Mouse (Mus musculus) heart, embryonic 13.5 days (tissue): Measurements from ENCODE around the gene Hcn3. TPM values are rescaled to one million over a fixed set of nuclear protein-coding genes. Genes with fewer than 3 reads are reported as not detected.

ENCODE experiments used
- ATAC-seq: fragments of 200-750 bp; cut with Nextera tagmentation; 2 replicates; pipeline ENCODE4 v1.8.0; 2017; ENCODE audit warnings: moderate TSS enrichment; ENCODE audit not compliant: insufficient number of reproducible peaks, low FRiP score, low TSS enrichment; ENCODE audit errors: extremely low read depth
- H3K27ac ChIP-seq: fragments of 300-500 bp; sonication (generic); replicated peaks from 2 replicates; pipeline ENCODE4 v1.5.1; 2015; ENCODE audit warnings: moderate library complexity, mild to moderate bottlenecking, inconsistent platforms
- H3K27me3 ChIP-seq: fragments of 300-500 bp; sonication (generic); replicated peaks from 2 replicates; pipeline ENCODE4 v1.6.1; 2015; ENCODE audit warnings: mild to moderate bottlenecking, inconsistent platforms
- H3K36me3 ChIP-seq: fragments of 300-500 bp; sonication (generic); 2 replicates; pipeline ENCODE4 v1.6.1; 2015; ENCODE audit warnings: mild to moderate bottlenecking, inconsistent platforms
- H3K4me1 ChIP-seq: fragments of 300-500 bp; sonication (generic); 2 replicates; pipeline ENCODE4 v1.6.1; 2015; ENCODE audit warnings: inconsistent platforms
- H3K4me2 ChIP-seq: fragments of 300-500 bp; sonication (generic); 2 replicates; pipeline ENCODE4 v1.6.1; 2015; ENCODE audit warnings: inconsistent platforms, mild to moderate bottlenecking, moderate library complexity
- H3K4me3 ChIP-seq: fragments of 300-500 bp; sonication (generic); 2 replicates; pipeline ENCODE4 v1.5.1; 2015; ENCODE audit warnings: moderate library complexity, mild to moderate bottlenecking, inconsistent platforms
- H3K9ac ChIP-seq: fragments of 300-500 bp; sonication (generic); 2 replicates; pipeline ENCODE4 v1.6.1; 2015; ENCODE audit warnings: inconsistent platforms, mild to moderate bottlenecking, moderate library complexity
- H3K9me3 ChIP-seq: fragments of 300-500 bp; sonication (generic); 2 replicates; pipeline ENCODE4 v1.6.1; 2016; ENCODE audit warnings: inconsistent platforms
- WGBS: fragments of 180-500 bp; shearing (Covaris S2); methylation state at CpG from one replicate; pipeline ENCODE4 v1.1.7; 2015; ENCODE audit warnings: mixed read lengths; 5-methylcytosine and 5-hydroxymethylcytosine counted together
- polyA plus RNA-seq: library from polyadenylated mRNA; unstranded; fragments of >200 nt; fragmentation: Nextera tagmentation; extraction: Ambion mirVana; gene quantifications from 2 replicates; pipeline ENCODE4 v1.2.1, GENCODE M21; 2015

The Hcn3 gene
- polyA plus RNA-seq, 1 experiment from 2014 or later, result 1.0 TPM

- no peak overlapping the region for H3K9ac ChIP-seq
- H3K4me3 ChIP-seq, result no peak overlapping the region
- H3K9me3 ChIP-seq, result no peaks in the 10 kb centered on the region
- no peak for ATAC-seq
- WGBS, result 52% methylated on average over 1 of the region's 1 CpGs
- H3K4me1 ChIP-seq, result no peaks in the 10 kb centered on the region
- H3K4me2 ChIP-seq, result no peak overlapping the region
- no peaks in the 10 kb centered on the region for H3K36me3 ChIP-seq
- H3K27me3 ChIP-seq, result no peaks in the 10 kb centered on the region
- H3K27ac ChIP-seq, result no peak overlapping the region
Observed at GRCm38 (mm10) chr3:89108146-89108545, 51.9 kb downstream of the Hcn3 start.

DNA sequence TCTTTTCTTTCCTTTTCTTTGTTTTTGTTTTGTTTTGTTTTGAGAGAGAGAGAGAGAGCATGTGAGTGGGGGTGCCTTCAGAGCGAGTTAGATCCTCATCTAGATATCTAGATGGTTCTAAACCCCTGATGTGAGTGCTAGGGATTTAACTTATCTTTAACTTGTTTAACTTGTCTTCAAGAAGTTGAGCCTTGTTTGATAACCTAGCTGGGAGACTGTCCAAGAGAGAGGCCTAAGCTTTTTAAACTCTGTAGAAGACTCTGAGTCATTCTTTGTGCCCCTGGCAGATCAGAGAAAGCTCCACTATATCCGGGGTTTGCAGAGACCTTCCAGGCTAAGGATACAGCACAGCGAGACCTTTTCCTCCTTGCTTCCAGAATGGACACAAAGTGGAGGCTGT is 52.5 kb downstream of the Hcn3 start:
- H3K9me3 ChIP-seq, result no peaks in the 10 kb centered on the region
- ATAC-seq, result no peak
- H3K9ac ChIP-seq, result no peak overlapping the region
- no peak overlapping the region for H3K4me2 ChIP-seq
- no peaks in the 10 kb centered on the region for H3K27me3 ChIP-seq
- H3K27ac ChIP-seq, result no peak overlapping the region
- no peaks in the 10 kb centered on the region for H3K36me3 ChIP-seq
- no peak overlapping the region for H3K4me3 ChIP-seq
- 44% methylated on average over 3 of the region's 3 CpGs for WGBS
- peaks cover 2% of the 10 kb centered on the region; the same call in 1 of the 2 replicates for H3K4me1 ChIP-seq

DNA sequence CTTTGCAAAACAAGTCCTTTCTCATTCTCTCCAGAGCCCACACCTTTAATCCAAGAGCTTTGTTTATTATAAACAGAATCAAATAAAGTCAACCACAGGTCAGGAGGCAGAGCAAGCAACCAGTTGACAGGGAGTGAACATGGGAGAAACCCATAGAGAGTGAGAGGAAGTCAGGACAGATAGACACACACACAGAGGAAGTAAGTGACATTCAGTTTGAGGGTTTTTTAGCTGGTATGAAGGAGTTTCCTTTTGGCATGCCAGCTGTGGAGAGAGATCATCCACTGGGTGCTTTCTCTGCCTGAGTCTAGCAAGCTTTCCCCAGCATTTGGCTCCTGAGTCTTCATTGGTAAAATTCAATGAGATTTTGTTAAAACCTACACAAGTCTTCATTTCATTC is 53.1 kb downstream of the Hcn3 start:
- H3K4me3 ChIP-seq, result no peak overlapping the region
- H3K4me2 ChIP-seq, result no peak overlapping the region
- H3K36me3 ChIP-seq, result no peaks in the 10 kb centered on the region
- no peak overlapping the region for H3K27ac ChIP-seq
- H3K4me1 ChIP-seq, result peaks cover 7% of the 10 kb centered on the region
- no peak overlapping the region for H3K9ac ChIP-seq
- ATAC-seq, result no peak
- no peaks in the 10 kb centered on the region for H3K27me3 ChIP-seq
- H3K9me3 ChIP-seq, result no peaks in the 10 kb centered on the region

DNA sequence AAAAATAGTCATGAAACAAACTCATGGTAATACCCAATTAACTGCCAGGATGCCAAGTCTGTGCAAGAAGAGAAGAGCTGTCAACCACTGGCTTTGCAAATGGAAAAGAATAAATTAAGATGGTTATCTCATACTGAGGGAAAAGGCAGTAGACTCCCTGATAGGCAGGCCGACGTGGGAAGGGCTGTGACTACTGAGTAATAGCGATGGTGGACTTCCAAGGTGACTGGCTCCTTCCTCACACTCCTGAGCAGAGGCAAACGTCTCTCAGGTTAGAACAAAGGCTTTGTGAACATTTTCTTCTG is 56.8 kb downstream of the Hcn3 start:
- 73% methylated on average over 4 of the region's 4 CpGs for WGBS
- Histone ChIP-seq H3K9ac (no peak overlapping the region), H3K9me3 (no peaks in the 10 kb centered on the region), H3K36me3 (peaks cover 20% of the 10 kb centered on the region), H3K4me3 (no peak overlapping the region), H3K27ac (no peak overlapping the region), H3K4me1 (peaks cover 28% of the 10 kb centered on the region), H3K4me2 (no peak overlapping the region), H3K27me3 (no peaks in the 10 kb centered on the region)
- no peak for ATAC-seq

- peaks cover 25% of the 10 kb centered on the region for H3K36me3 ChIP-seq
- peak overlapping the region; percentile 80 for H3K4me3 ChIP-seq
- H3K27me3 ChIP-seq, result no peaks in the 10 kb centered on the region
- H3K9ac ChIP-seq, result peak overlapping the region; percentile 69
- H3K27ac ChIP-seq, result no peak overlapping the region
- ATAC-seq, result no peak
- H3K4me1 ChIP-seq, result peaks cover 28% of the 10 kb centered on the region
- no peaks in the 10 kb centered on the region for H3K9me3 ChIP-seq
- 56% methylated on average over 12 of the region's 12 CpGs for WGBS
- H3K4me2 ChIP-seq, result peak overlapping the region; percentile 71
Observed at GRCm38 (mm10) chr3:89102495-89103290, 57.3 kb downstream of the Hcn3 start.

DNA sequence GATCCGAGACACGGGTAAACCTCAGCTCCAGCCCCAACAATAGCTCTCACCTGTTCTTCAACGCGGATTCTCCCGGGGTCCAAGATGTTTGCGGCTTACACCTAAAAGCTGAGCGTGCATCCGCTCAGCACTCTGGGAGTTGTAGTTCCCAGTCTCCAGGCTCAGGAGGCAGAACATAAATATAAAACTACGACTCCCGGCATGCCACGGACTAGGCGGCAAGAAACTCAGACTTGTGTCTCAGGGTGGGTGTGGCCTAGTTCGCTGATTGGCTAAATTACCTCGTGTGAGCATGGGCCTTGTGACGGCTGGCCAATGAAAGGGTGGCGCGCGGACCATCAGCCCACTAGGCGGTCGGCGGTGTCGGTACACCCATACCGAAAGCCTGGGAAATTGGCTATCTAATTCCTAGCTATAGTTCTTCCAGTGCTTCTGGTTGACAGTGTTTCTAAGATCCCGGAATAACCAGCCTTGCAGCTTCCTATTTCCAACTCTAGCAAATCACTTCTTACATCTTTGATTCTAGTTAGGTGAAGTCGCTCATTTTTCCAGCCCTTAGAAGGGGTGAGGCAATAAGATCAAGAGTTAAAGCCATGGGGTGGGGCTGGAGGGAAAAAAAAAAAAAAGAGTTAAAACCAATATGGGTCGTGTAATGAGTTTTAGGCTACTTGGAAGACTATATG is 58.0 kb downstream of the Hcn3 start, which contains the start of gene Fdps:
Fdps (minus strand) TSS at position 148 of the 683 bp plus-strand sequence.
- under 1% methylated on average over 26 of the region's 26 CpGs for WGBS
- ATAC-seq, result peak; percentile 98
- Histone ChIP-seq H3K4me1 (peaks cover 28% of the 10 kb centered on the region), H3K9ac (peak within 1 kb of the TSS; percentile 91), H3K27ac (peak within 1 kb of the TSS; percentile 63), H3K27me3 (no peaks in the 10 kb centered on the region), H3K4me3 (peak within 1 kb of the TSS; percentile 80), H3K36me3 (peaks cover 33% of the 10 kb centered on the region), H3K4me2 (peak within 1 kb of the TSS; percentile 96), H3K9me3 (no peaks in the 10 kb centered on the region)

GRCm38 (mm10) chr3:89101459-89101811 is 58.6 kb downstream of the Hcn3 start:
- H3K4me3 ChIP-seq, result peak overlapping the region; percentile 80
- H3K9me3 ChIP-seq, result no peaks in the 10 kb centered on the region
- peak overlapping the region; percentile 91 for H3K9ac ChIP-seq
- H3K4me1 ChIP-seq, result peaks cover 28% of the 10 kb centered on the region
- peak overlapping the region; percentile 59 for H3K27ac ChIP-seq
- H3K27me3 ChIP-seq, result no peaks in the 10 kb centered on the region
- ATAC-seq, result no peak
- H3K4me2 ChIP-seq, result peak overlapping the region; percentile 96
- WGBS, result under 1% methylated on average over 19 of the region's 19 CpGs
- peaks cover 38% of the 10 kb centered on the region for H3K36me3 ChIP-seq

DNA sequence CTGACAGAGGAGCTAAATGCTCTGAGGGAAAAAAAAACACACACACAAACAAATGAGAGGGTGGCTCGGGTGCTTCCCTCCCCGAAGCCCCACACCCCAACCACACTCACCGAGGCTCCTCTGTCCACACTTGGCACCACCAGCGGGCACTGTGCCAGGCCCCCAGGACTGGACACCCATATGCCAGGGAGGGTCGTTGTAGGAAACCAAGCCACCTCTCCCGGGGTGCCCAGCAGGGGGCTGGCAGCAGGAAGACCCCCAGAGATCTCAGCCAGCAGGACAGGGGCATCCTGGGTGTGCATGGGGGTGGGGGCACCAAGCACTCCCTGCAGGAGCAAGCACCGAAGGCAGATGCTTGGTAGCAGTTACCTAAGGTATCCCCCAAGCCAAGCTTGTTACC is 59.2 kb downstream of the Hcn3 start, which contains the start of gene Gm43738:
Gm43738 (minus strand) TSS at position 289 of the 400 bp plus-strand sequence.
- H3K27ac ChIP-seq, result peak within 1 kb of the TSS; percentile 59
- H3K4me1 ChIP-seq, result peaks cover 28% of the 10 kb centered on the region
- 44% methylated on average over 7 of the region's 7 CpGs for WGBS
- no peaks in the 10 kb centered on the region for H3K27me3 ChIP-seq
- H3K4me3 ChIP-seq, result peak within 1 kb of the TSS; percentile 80
- no peak for ATAC-seq
- no peaks in the 10 kb centered on the region for H3K9me3 ChIP-seq
- H3K36me3 ChIP-seq, result peaks cover 44% of the 10 kb centered on the region
- H3K9ac ChIP-seq, result peak within 1 kb of the TSS; percentile 91
- H3K4me2 ChIP-seq, result peak within 1 kb of the TSS; percentile 96

Other genes starting within 250 kb of the Hcn3 start
- gene Msto1, start 246.2 kb downstream of the Hcn3 start, polyA plus RNA-seq, result 48.6 and 52.3 TPM in 2 replicates
- 12.4 and 12.8 TPM in 2 replicates for gene Ash1l, start 209.6 kb downstream of the Hcn3 start, polyA plus RNA-seq
- gene Dap3, start 209.0 kb downstream of the Hcn3 start, polyA plus RNA-seq, result 125 and 132 TPM in 2 replicates
- gene Rusc1, start 66.9 kb downstream of the Hcn3 start, polyA plus RNA-seq, result 8.6 and 9.8 TPM in 2 replicates
- not detected in 2 replicates for gene Gm43738, start 59.1 kb downstream of the Hcn3 start, polyA plus RNA-seq
- 119 and 130 TPM in 2 replicates for gene Fdps, start 58.2 kb downstream of the Hcn3 start, polyA plus RNA-seq
- 0.98 and 5.3 TPM in 2 replicates for gene Pklr, start 24.1 kb downstream of the Hcn3 start, polyA plus RNA-seq
- gene Clk2, start 4.6 kb upstream of the Hcn3 start, polyA plus RNA-seq, result 16.9 and 17.4 TPM in 2 replicates
- gene Scamp3, start 17.3 kb upstream of the Hcn3 start, polyA plus RNA-seq, result 83.4 and 88.1 TPM in 2 replicates
- gene Fam189b, start 22.9 kb upstream of the Hcn3 start, polyA plus RNA-seq, result 12.8 and 13.5 TPM in 2 replicates
- gene Gba, start 42.7 kb upstream of the Hcn3 start, polyA plus RNA-seq, result 32.7 and 34.8 TPM in 2 replicates
- gene Thbs3, start 55.0 kb upstream of the Hcn3 start, polyA plus RNA-seq, result 15.6 and 16.2 TPM in 2 replicates
- gene Mtx1, start 66.9 kb upstream of the Hcn3 start, polyA plus RNA-seq, result 125 and 126 TPM in 2 replicates
- 0.59 and 1.1 TPM in 2 replicates for gene Muc1, start 68.9 kb upstream of the Hcn3 start, polyA plus RNA-seq
- 216 and 229 TPM in 2 replicates for gene Krtcap2, start 85.8 kb upstream of the Hcn3 start, polyA plus RNA-seq
- 0.70 and 0.76 TPM in 2 replicates for gene Trim46, start 86.1 kb upstream of the Hcn3 start, polyA plus RNA-seq
- gene Dpm3, start 99.2 kb upstream of the Hcn3 start, polyA plus RNA-seq, result 77.5 and 85.1 TPM in 2 replicates
- 40.6 and 40.7 TPM in 2 replicates for gene Slc50a1, start 110.4 kb upstream of the Hcn3 start, polyA plus RNA-seq
- gene Efna1, start 120.9 kb upstream of the Hcn3 start, polyA plus RNA-seq, result 33.3 and 38.4 TPM in 2 replicates
- 1.8 and 1.9 TPM in 2 replicates for gene Efna3, start 162.8 kb upstream of the Hcn3 start, polyA plus RNA-seq
- 9.9 and 10.2 TPM in 2 replicates for gene Efna4, start 177.8 kb upstream of the Hcn3 start, polyA plus RNA-seq
- gene Adam15, start 189.8 kb upstream of the Hcn3 start, polyA plus RNA-seq, result 58.3 and 58.9 TPM in 2 replicates
- 0.08 TPM in 1 of 2 replicates, not detected in the other for gene Dcst2, start 201.8 kb upstream of the Hcn3 start, polyA plus RNA-seq
- 0.09 and 0.10 TPM in 2 replicates for gene Dcst1, start 205.1 kb upstream of the Hcn3 start, polyA plus RNA-seq
- 1.9 and 2.1 TPM in 2 replicates for gene Zbtb7b, start 234.6 kb upstream of the Hcn3 start, polyA plus RNA-seq
- 0.75 TPM in 1 of 2 replicates, not detected in the other for gene Lenep, start 242.6 kb upstream of the Hcn3 start, polyA plus RNA-seq